Mouse (Mus musculus): ENCODE results near the gene Thbs2. TPM values are rescaled to one million over a fixed set of nuclear protein-coding genes. Genes with fewer than 3 reads are reported as not detected.
A peak's percentile ranks its signal among the peaks of the same experiment; 100 is the strongest.

The Thbs2 gene
- polyA plus RNA-seq, 1 experiment from 2014 or later = 18.7 TPM

DNA sequence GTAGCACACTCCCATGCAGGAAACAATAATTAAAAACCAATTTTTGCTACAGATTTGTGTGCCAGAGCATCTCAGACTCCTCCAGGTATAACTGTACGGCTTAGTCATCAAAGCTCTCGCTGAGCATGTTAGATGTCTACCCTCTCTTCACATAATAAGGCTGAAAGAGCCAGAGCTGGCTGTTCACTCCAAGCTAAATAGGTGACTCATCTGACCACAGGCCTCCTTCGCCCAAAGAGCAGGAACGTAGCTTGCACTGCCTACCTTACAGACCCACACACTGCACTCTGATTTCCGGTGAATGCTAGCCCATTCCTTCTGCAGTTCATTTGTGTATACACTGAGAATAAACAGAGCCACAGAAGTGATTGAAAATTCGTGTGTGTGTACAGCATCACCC is 31.6 kb downstream of the Thbs2 start:
- H3K27me3 ChIP-seq (ENCODE audit: insufficient read depth, low read length) = 0 out of 2 replicates have a peak, but pooled peaks cover 1% of the 10 kb centered on the region
- H3K27ac ChIP-seq (ENCODE audit: low read depth) = no peak overlapping the region
- no peak for ATAC-seq (ENCODE audit: insufficient read depth)
- WGBS = 72% methylated on average over 6 of the region's 6 CpGs
- no peak for TF ChIP-seq CTCF (IDR thresholded peaks at IDR 0.05; ENCODE audit: low read depth)
- 0 out of 2 replicates have a peak, but pooled peaks cover under 1% of the 10 kb centered on the region for H3K36me3 ChIP-seq (ENCODE audit: insufficient read depth)
- no peak overlapping the region for H3K4me2 ChIP-seq
- no peak overlapping the region for H3K4me3 ChIP-seq (ENCODE audit: low read depth, low read length)
- no peaks in the 10 kb centered on the region for H3K4me1 ChIP-seq (ENCODE audit: insufficient read depth)
- no peak for DNase-seq
- no peak overlapping the region for H3K9ac ChIP-seq
- H3K9me3 ChIP-seq (ENCODE audit: low read depth, low read length) = no peaks in the 10 kb centered on the region

DNA sequence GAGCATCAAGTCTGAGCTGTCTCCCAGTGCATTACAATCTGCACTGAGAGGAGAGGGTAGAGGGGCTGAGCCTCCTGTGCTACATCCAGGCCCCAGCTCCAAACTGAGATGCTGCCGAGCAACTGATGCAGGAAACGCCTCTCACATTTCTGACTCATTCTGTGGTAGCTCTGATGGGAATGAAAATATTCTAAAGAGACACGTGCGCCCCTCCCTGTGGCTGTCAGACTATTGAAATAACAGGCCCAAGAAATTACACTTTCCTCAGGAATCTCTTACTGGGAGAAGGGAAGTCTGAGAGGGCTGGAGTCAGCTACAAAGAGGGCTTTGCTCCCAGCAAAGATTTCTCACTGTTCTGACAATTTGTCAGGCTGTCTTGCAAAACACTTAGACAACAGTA is 34.3 kb downstream of the Thbs2 start:
- DNase-seq = no peak
- ATAC-seq (ENCODE audit: insufficient read depth) = no peak
- H3K4me3 ChIP-seq (ENCODE audit: low read depth, low read length) = no peak overlapping the region
- H3K27ac ChIP-seq (ENCODE audit: low read depth) = no peak overlapping the region
- TF ChIP-seq CTCF (IDR thresholded peaks at IDR 0.05; ENCODE audit: low read depth) = no peak
- H3K4me1 ChIP-seq (ENCODE audit: insufficient read depth) = no peaks in the 10 kb centered on the region
- H3K36me3 ChIP-seq (ENCODE audit: insufficient read depth) = no peaks in the 10 kb centered on the region
- H3K27me3 ChIP-seq (ENCODE audit: insufficient read depth, low read length) = no peaks in the 10 kb centered on the region
- no peak overlapping the region for H3K9ac ChIP-seq
- 59% methylated on average over 4 of the region's 4 CpGs for WGBS
- no peak overlapping the region for H3K4me2 ChIP-seq
- no peaks in the 10 kb centered on the region for H3K9me3 ChIP-seq (ENCODE audit: low read depth, low read length)

DNA sequence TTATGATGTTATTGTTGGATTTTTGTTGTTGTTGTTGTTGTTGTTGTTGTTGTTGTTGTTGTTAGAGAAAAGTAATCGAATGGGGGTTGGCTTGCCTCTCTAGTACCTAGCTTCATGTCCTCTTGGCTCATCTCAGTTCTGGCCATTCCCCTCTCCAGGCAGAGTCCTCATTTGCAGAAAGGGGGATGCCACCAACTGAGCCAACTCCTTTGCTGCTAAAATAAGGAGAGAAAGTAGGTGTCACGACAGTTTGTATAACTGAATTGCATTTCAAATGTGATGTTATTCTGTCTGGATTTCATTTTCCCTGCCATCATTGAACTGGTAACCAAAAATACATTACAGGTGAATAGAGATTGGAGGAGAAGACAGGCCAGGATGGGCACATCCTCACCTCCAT is 35.9 kb downstream of the Thbs2 start:
- ATAC-seq (ENCODE audit: insufficient read depth) (no peak), DNase-seq (no peak)
- Histone ChIP-seq H3K36me3 (ENCODE audit: insufficient read depth) (no peaks in the 10 kb centered on the region), H3K9ac (no peak overlapping the region), H3K27ac (ENCODE audit: low read depth) (no peak overlapping the region), H3K4me3 (ENCODE audit: low read depth, low read length) (no peak overlapping the region), H3K4me1 (ENCODE audit: insufficient read depth) (no peaks in the 10 kb centered on the region), H3K4me2 (no peak overlapping the region), H3K9me3 (ENCODE audit: low read depth, low read length) (no peaks in the 10 kb centered on the region), H3K27me3 (ENCODE audit: insufficient read depth, low read length) (no peaks in the 10 kb centered on the region)
- WGBS = 77% methylated on average over 2 of the region's 2 CpGs
- TF ChIP-seq CTCF (IDR thresholded peaks at IDR 0.05; ENCODE audit: low read depth) = no peak

DNA sequence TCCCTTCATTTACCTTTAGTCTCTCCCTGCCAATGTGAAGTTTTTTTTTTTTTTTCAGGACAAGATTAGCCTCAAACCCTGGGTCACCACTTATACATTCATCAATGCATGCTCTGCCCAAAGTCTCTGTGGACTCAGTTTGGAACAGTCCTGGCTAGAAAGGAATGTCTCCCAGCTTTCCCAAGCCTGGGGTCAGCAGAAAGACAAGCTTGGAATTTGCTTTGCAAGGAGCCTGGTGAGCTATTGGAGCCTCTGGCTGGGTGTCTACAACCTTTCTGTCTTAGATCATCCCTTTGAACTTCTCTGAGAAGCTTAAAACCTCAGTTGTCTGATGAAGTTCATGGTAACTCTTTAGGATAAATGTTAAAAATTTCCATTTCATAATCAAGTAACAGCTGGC is 36.9 kb downstream of the Thbs2 start:
- no peak for DNase-seq
- Histone ChIP-seq H3K27ac (ENCODE audit: low read depth) (no peak overlapping the region), H3K4me2 (no peak overlapping the region), H3K36me3 (ENCODE audit: insufficient read depth) (no peaks in the 10 kb centered on the region), H3K9me3 (ENCODE audit: low read depth, low read length) (no peaks in the 10 kb centered on the region), H3K27me3 (ENCODE audit: insufficient read depth, low read length) (no peaks in the 10 kb centered on the region), H3K4me1 (ENCODE audit: insufficient read depth) (no peaks in the 10 kb centered on the region), H3K4me3 (ENCODE audit: low read depth, low read length) (no peak overlapping the region), H3K9ac (no peak overlapping the region)
- no peak for ATAC-seq (ENCODE audit: insufficient read depth)
- no peak for TF ChIP-seq CTCF (IDR thresholded peaks at IDR 0.05; ENCODE audit: low read depth)

DNA sequence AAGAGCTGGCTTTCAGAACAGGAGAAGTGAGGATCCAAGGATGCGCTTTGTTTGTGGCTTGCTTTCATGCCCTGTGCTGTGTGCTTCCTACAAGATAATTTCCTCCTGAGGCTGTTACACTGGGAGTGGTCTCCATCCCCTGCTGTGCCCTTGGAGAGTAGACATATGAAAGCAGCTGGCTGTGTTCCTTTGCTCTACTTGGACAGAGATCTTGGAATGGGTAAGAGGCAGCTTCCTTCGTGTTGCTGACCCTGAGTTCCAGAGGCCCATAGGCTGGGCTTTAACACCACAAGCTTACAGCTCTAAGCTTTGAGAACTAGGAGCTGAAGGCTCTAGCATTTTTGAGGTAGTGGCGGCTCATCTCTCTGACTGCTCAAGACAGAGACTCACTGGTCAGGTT is 39.1 kb downstream of the Thbs2 start:
- H3K4me3 ChIP-seq (ENCODE audit: low read depth, low read length) = no peak overlapping the region
- no peaks in the 10 kb centered on the region for H3K9me3 ChIP-seq (ENCODE audit: low read depth, low read length)
- H3K9ac ChIP-seq = no peak overlapping the region
- H3K4me2 ChIP-seq = no peak overlapping the region
- no peaks in the 10 kb centered on the region for H3K4me1 ChIP-seq (ENCODE audit: insufficient read depth)
- TF ChIP-seq CTCF (IDR thresholded peaks at IDR 0.05; ENCODE audit: low read depth) = no peak
- no peak overlapping the region for H3K27ac ChIP-seq (ENCODE audit: low read depth)
- DNase-seq = peak; percentile 44
- no peaks in the 10 kb centered on the region for H3K27me3 ChIP-seq (ENCODE audit: insufficient read depth, low read length)
- no peaks in the 10 kb centered on the region for H3K36me3 ChIP-seq (ENCODE audit: insufficient read depth)
- ATAC-seq (ENCODE audit: insufficient read depth) = 0 out of 2 replicates have a peak, but pooled peaks have one; percentile 44
- 61% methylated on average over 3 of the region's 3 CpGs for WGBS

DNA sequence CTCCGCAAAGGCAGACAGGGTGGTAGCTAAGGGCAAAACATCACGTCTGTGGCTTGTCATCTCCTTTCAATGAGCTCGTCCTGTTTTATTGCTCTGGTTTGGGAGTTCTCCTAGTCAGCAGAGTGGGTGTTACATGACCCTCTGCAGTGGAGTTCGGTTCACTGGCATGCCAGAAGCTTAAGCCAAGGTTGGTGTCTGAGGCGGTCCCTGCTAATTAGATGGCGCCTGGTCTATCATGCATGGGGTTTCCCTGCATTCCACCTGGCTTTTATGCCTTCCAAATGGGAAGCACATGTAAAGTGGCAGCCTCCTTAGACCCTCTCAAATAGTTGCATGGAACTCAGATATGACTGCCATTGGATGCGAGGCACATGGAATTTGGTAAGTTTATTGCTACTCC is 42.0 kb downstream of the Thbs2 start:
- 76% methylated on average over 7 of the region's 7 CpGs for WGBS
- no peak overlapping the region for H3K4me3 ChIP-seq (ENCODE audit: low read depth, low read length)
- ATAC-seq (ENCODE audit: insufficient read depth) (no peak), DNase-seq (no peak)
- TF ChIP-seq CTCF (IDR thresholded peaks at IDR 0.05; ENCODE audit: low read depth) = no peak
- no peak overlapping the region for H3K4me2 ChIP-seq
- no peaks in the 10 kb centered on the region for H3K9me3 ChIP-seq (ENCODE audit: low read depth, low read length)
- no peaks in the 10 kb centered on the region for H3K4me1 ChIP-seq (ENCODE audit: insufficient read depth)
- H3K9ac ChIP-seq = no peak overlapping the region
- no peak overlapping the region for H3K27ac ChIP-seq (ENCODE audit: low read depth)
- no peaks in the 10 kb centered on the region for H3K27me3 ChIP-seq (ENCODE audit: insufficient read depth, low read length)
- no peaks in the 10 kb centered on the region for H3K36me3 ChIP-seq (ENCODE audit: insufficient read depth)

DNA sequence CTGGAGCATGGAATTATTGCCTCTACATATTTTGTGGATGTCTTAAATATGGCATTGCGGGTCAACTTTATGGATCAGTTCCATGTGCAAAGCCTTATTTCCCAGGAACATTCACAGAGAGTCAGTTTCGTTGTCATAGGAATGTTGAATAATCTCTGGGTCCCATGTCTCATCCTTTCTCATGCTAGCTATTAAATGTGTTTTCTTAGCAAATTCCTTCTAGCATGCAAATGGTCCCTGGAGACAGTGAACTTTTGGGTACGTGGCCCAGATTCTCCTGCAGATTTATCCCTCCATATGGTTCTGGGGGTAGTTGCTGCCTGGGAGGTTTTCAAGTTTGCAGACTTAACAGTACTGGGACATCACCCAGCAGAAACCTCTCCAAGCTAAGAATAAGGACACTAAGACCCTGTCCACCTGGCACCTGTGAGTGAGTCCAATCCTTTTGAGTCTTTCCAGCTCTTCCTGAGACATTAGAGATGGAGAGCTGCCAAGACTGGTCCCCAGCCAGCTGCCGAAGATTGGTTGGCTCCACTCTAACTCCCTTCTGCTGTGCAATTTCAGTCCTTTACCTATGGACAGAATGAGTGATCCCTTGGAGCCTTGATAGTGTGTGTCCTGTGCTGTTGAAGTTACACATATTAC is 45.9 kb downstream of the Thbs2 start:
- Histone ChIP-seq H3K27ac (ENCODE audit: low read depth) (no peak overlapping the region), H3K4me1 (ENCODE audit: insufficient read depth) (no peaks in the 10 kb centered on the region), H3K4me2 (no peak overlapping the region), H3K27me3 (ENCODE audit: insufficient read depth, low read length) (no peaks in the 10 kb centered on the region), H3K36me3 (ENCODE audit: insufficient read depth) (no peaks in the 10 kb centered on the region), H3K4me3 (ENCODE audit: low read depth, low read length) (no peak overlapping the region), H3K9ac (no peak overlapping the region), H3K9me3 (ENCODE audit: low read depth, low read length) (no peaks in the 10 kb centered on the region)
- ATAC-seq (ENCODE audit: insufficient read depth) (no peak), DNase-seq (no peak)
- TF ChIP-seq CTCF (IDR thresholded peaks at IDR 0.05; ENCODE audit: low read depth) = no peak
- WGBS = 70% methylated on average over 4 of the region's 4 CpGs

All from lung, embryonic 14.5 days (tissue).